Mouse (Mus musculus): ENCODE data around the gene Prkab1. TPM values are rescaled to one million over a fixed set of nuclear protein-coding genes. Genes with fewer than 3 reads are reported as not detected.
A peak's percentile ranks its signal among the peaks of the same experiment; 100 is the strongest.

The Prkab1 gene
- polyA plus RNA-seq, 1 experiment from 2014 or later: 49.4 TPM

GRCm38 (mm10) chr5:116017391-116017790 is 6.9 kb downstream of the Prkab1 start:
- no peaks in the 10 kb centered on the region for H3K9me3 ChIP-seq
- H3K4me2 ChIP-seq: no peak overlapping the region
- H3K4me1 ChIP-seq (replicated peaks): peaks cover 5% of the 10 kb centered on the region
- no peak for ATAC-seq (ENCODE audit: low read depth)
- H3K27ac ChIP-seq (replicated peaks): no peak overlapping the region
- no peaks in the 10 kb centered on the region for H3K27me3 ChIP-seq
- H3K4me3 ChIP-seq: no peak overlapping the region
- 94% methylated on average over 8 of the region's 8 CpGs for WGBS
- peaks cover 99% of the 10 kb centered on the region for H3K36me3 ChIP-seq
- H3K9ac ChIP-seq: no peak overlapping the region

- no peak for ATAC-seq (ENCODE audit: low read depth)
- Histone ChIP-seq H3K4me1 (replicated peaks) (no peaks in the 10 kb centered on the region), H3K4me3 (no peak overlapping the region), H3K36me3 (peaks cover 93% of the 10 kb centered on the region), H3K4me2 (no peak overlapping the region), H3K27ac (replicated peaks) (no peak overlapping the region), H3K9ac (no peak overlapping the region), H3K27me3 (no peaks in the 10 kb centered on the region), H3K9me3 (no peaks in the 10 kb centered on the region)
- WGBS: 93% methylated on average over 5 of the region's 5 CpGs
Measured at GRCm38 (mm10) chr5:116016542-116016941, 7.8 kb downstream of the Prkab1 start.

- Histone ChIP-seq H3K27me3 (no peaks in the 10 kb centered on the region), H3K4me2 (no peak overlapping the region), H3K27ac (replicated peaks) (no peak overlapping the region), H3K9ac (no peak overlapping the region), H3K36me3 (peaks cover 70% of the 10 kb centered on the region), H3K4me1 (replicated peaks) (no peaks in the 10 kb centered on the region), H3K9me3 (no peaks in the 10 kb centered on the region), H3K4me3 (no peak overlapping the region)
- WGBS: 93% methylated on average over 11 of the region's 11 CpGs
- ATAC-seq (ENCODE audit: low read depth): no peak
Measured at GRCm38 (mm10) chr5:116014237-116014636, 10.1 kb downstream of the Prkab1 start.

DNA sequence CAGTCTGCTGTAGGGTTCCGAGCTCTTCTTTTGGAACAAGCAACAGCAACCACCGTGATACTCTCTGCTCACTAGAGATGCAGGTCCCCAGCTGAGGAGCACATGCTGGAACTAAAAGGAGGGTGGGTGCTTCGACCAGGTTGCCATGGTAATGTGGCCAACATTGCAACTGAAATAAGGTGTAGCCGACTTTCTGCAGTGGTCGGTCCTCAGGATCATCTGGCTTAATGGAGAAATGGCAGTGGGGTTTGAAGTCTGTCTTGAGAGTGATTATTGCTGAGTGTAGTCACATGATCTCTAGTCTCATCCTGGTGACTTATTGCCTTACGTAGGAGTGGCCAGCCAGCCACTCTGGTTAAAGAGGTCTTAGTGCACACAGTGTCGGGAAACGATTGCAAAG is 10.5 kb downstream of the Prkab1 start:
- Histone ChIP-seq H3K4me2 (no peak overlapping the region), H3K36me3 (peaks cover 66% of the 10 kb centered on the region), H3K9me3 (no peaks in the 10 kb centered on the region), H3K27ac (replicated peaks) (no peak overlapping the region), H3K9ac (no peak overlapping the region), H3K4me1 (replicated peaks) (no peaks in the 10 kb centered on the region), H3K27me3 (no peaks in the 10 kb centered on the region), H3K4me3 (no peak overlapping the region)
- 77% methylated on average over 8 of the region's 8 CpGs for WGBS
- ATAC-seq (ENCODE audit: low read depth): no peak

- no peak for ATAC-seq (ENCODE audit: low read depth)
- WGBS: 93% methylated on average over 7 of the region's 7 CpGs
- Histone ChIP-seq H3K27ac (replicated peaks) (no peak overlapping the region), H3K27me3 (no peaks in the 10 kb centered on the region), H3K9ac (no peak overlapping the region), H3K4me3 (no peak overlapping the region), H3K4me2 (no peak overlapping the region), H3K9me3 (no peaks in the 10 kb centered on the region), H3K4me1 (replicated peaks) (no peaks in the 10 kb centered on the region), H3K36me3 (peaks cover 52% of the 10 kb centered on the region)
Measured at GRCm38 (mm10) chr5:116012503-116012902, 11.8 kb downstream of the Prkab1 start.

DNA sequence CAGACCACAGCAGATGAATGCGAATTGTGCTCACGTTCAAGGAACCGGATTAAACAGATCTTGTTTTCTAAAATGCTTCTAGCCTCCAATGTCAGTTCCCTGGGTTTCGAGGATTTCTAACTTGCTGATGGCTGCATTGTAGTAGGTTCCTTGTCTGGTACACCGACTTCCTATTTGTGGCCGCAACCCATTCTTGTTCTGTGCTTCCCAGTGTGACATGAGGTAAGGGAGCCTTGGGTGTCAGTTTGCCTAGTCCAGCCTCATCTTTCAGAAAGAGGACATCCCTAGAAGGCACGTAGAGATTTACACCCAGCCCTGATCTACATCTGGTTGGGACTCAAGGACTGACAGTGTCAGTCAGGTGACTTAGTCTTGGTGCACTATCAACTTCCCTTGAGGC is 12.6 kb downstream of the Prkab1 start:
- no peaks in the 10 kb centered on the region for H3K27me3 ChIP-seq
- ATAC-seq (ENCODE audit: low read depth): no peak
- WGBS: 94% methylated on average over 7 of the region's 7 CpGs

GRCm38 (mm10) chr5:116009884-116010627 is 14.3 kb downstream of the Prkab1 start:
- H3K4me3 ChIP-seq: no peak overlapping the region
- no peak overlapping the region for H3K27ac ChIP-seq (replicated peaks)
- H3K36me3 ChIP-seq: peaks cover 28% of the 10 kb centered on the region
- ATAC-seq (ENCODE audit: low read depth): no peak
- H3K4me2 ChIP-seq: no peak overlapping the region
- no peaks in the 10 kb centered on the region for H3K9me3 ChIP-seq
- H3K9ac ChIP-seq: no peak overlapping the region
- H3K4me1 ChIP-seq (replicated peaks): no peaks in the 10 kb centered on the region
- no peaks in the 10 kb centered on the region for H3K27me3 ChIP-seq
- 81% methylated on average over 2 of the region's 2 CpGs for WGBS

More for the DNA sequence above, 12.6 kb downstream of the Prkab1 start:
- Histone ChIP-seq H3K4me2 (no peak overlapping the region), H3K4me3 (no peak overlapping the region), H3K4me1 (replicated peaks) (no peaks in the 10 kb centered on the region), H3K36me3 (peaks cover 44% of the 10 kb centered on the region), H3K9me3 (no peaks in the 10 kb centered on the region), H3K9ac (no peak overlapping the region), H3K27ac (replicated peaks) (no peak overlapping the region)

GRCm38 (mm10) chr5:116009091-116009851 is 15.0 kb downstream of the Prkab1 start:
- ATAC-seq (ENCODE audit: low read depth): no peak
- no peak overlapping the region for H3K4me2 ChIP-seq
- no peaks in the 10 kb centered on the region for H3K27me3 ChIP-seq
- H3K4me1 ChIP-seq (replicated peaks): peaks cover 5% of the 10 kb centered on the region
- peaks cover 20% of the 10 kb centered on the region for H3K36me3 ChIP-seq
- H3K27ac ChIP-seq (replicated peaks): no peak overlapping the region
- no peak overlapping the region for H3K9ac ChIP-seq
- WGBS: 86% methylated on average over 15 of the region's 15 CpGs
- H3K4me3 ChIP-seq: no peak overlapping the region
- no peaks in the 10 kb centered on the region for H3K9me3 ChIP-seq

DNA sequence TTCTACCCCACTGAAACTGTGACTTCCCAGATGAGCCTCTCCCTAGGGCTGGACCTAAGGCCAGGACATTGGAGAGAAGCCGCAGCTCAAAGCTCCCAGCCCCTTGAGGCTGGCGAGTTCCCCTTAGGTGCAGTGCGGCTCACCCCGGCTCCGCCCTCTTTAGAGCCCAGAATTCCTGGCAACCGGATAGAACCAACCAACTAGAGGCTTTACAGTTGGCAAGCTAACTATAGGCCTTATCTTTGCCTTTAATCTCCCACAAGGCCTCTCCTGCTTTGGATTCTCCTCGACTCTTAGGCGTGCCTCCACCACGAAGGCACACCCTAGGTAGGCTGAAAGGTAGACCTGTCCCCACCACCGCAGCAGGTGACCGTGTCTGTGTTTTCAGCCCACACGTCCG is 16.6 kb downstream of the Prkab1 start:
- no peak overlapping the region for H3K9ac ChIP-seq
- no peak for ATAC-seq (ENCODE audit: low read depth)
- WGBS: 86% methylated on average over 13 of the region's 13 CpGs
- H3K4me1 ChIP-seq (replicated peaks): peaks cover 14% of the 10 kb centered on the region
- peaks cover 5% of the 10 kb centered on the region for H3K36me3 ChIP-seq
- no peak overlapping the region for H3K27ac ChIP-seq (replicated peaks)
- no peaks in the 10 kb centered on the region for H3K27me3 ChIP-seq
- H3K4me2 ChIP-seq: no peak overlapping the region
- no peaks in the 10 kb centered on the region for H3K9me3 ChIP-seq
- no peak overlapping the region for H3K4me3 ChIP-seq

DNA sequence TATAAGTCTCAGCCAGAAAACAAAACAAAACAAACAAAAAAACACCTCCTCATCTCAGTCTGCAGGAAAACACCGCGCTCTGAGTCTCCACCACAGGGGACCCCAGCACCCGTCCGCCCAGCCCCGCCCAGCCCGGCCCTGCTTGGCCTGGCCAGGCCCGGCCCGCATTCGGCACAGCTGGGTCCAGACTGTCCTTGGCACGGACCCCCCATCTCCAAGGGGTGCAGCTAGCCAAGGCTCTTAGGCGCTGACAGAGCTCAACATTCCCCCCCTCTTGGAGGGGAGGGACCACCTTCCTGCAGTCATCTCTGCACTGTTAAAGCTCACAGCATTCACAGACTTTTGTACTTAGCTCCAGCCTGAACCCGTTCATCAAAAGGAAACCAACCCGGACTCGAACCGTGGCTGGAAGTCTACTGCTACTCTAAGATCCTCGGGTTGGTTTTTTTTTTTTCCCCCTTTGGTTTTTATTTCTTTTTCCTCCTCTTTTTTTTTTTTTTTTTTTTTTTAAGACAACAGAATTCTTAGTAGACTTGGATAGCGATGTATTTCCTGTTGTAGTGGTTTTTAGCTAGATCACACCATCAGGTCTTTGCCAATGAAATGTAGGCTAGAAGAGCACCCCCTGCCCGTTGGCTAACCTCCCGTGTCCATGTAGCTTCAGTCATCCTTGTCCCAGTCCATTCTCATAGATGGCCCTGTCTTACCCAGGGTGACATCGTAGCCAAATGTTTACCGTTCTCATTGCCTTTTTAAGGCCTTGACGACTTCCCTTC is 17.8 kb downstream of the Prkab1 start:
- H3K4me3 ChIP-seq: no peak overlapping the region
- H3K9me3 ChIP-seq: no peaks in the 10 kb centered on the region
- peaks cover 14% of the 10 kb centered on the region for H3K4me1 ChIP-seq (replicated peaks)
- H3K4me2 ChIP-seq: no peak overlapping the region
- no peak for ATAC-seq (ENCODE audit: low read depth)
- H3K9ac ChIP-seq: no peak overlapping the region
- no peak overlapping the region for H3K27ac ChIP-seq (replicated peaks)
- no peaks in the 10 kb centered on the region for H3K27me3 ChIP-seq
- WGBS: 62% methylated on average over 22 of the region's 22 CpGs
- no peaks in the 10 kb centered on the region for H3K36me3 ChIP-seq

- Histone ChIP-seq H3K9ac (no peak overlapping the region), H3K4me3 (no peak overlapping the region), H3K4me1 (replicated peaks) (peaks cover 14% of the 10 kb centered on the region), H3K36me3 (no peaks in the 10 kb centered on the region), H3K27ac (replicated peaks) (peak overlapping the region; percentile 46; the same call in 1 of the 2 replicates), H3K27me3 (no peaks in the 10 kb centered on the region), H3K9me3 (no peaks in the 10 kb centered on the region), H3K4me2 (peak overlapping the region; percentile 20)
- 0 out of 2 replicates have a peak, but pooled peaks have one; percentile 19 for ATAC-seq (ENCODE audit: low read depth)
- 81% methylated on average over 10 of the region's 10 CpGs for WGBS
Measured at GRCm38 (mm10) chr5:116004271-116004670, 20.0 kb downstream of the Prkab1 start.

- Histone ChIP-seq H3K4me3 (no peak overlapping the region), H3K27me3 (no peaks in the 10 kb centered on the region), H3K4me2 (peak overlapping the region; percentile 20), H3K27ac (replicated peaks) (peak overlapping the region; percentile 46), H3K36me3 (no peaks in the 10 kb centered on the region), H3K9me3 (no peaks in the 10 kb centered on the region), H3K4me1 (replicated peaks) (peaks cover 14% of the 10 kb centered on the region), H3K9ac (no peak overlapping the region)
- 42% methylated on average over 13 of the region's 13 CpGs for WGBS
- 0 out of 2 replicates have a peak, but pooled peaks have one; percentile 32 for ATAC-seq (ENCODE audit: low read depth)
Measured at GRCm38 (mm10) chr5:116003825-116004224, 20.5 kb downstream of the Prkab1 start.

Data from neural tube, embryonic 13.5 days (tissue).